Mouse (Mus musculus) embryonic stem cell, embryonic (primary cell): ENCODE measurements around the gene Nxpe3.

Experiments used
- CTCF ChIA-PET, 4 experiments: fragments of 300-600 bp in 2 of 4; fragments of 350-600 bp in 2 of 4; sonication (Branson Sonifier 250); formaldehyde crosslinking; loops; one replicate each; lab custom pipeline; 2022; ENCODE audit warnings: inconsistent platforms in 2 of 4; lab: Charles Lee
- POLR2A ChIA-PET, 4 experiments: fragments of 300-600 bp in 2 of 4; fragments of 350-600 bp in 2 of 4; sonication (Branson Sonifier 250); formaldehyde crosslinking; loops; one replicate each; lab custom pipeline; 2022; ENCODE audit warnings: antibody characterized with exemption in 4 of 4, inconsistent platforms in 1 of 4; lab: Charles Lee

Gene Nxpe3

DNA sequence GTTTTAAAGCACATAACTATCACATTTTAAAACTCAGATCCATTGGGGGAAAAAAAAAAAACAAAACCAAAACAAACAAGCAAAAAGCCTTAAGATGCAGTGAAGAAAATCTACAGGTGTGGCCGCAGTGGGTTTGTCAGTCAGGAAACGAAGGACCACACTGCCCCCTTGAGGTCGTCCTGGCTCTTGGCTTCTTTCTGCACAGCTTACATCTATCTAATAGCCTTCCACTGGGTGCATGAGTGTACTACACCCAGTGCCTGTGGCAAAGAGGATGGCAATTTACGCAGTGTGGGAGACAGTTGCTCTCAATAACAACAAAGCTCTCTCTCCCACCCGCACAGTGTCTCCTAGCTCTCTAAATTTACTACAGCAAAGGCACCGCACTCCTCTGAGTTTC, 36.6 kb downstream of the Nxpe3 start:
- ChIA-PET POLR2A (interaction anchor here in 1 of 4 experiments (0.9 kb wide), 1 partner anchor 72 kb away, joined by 3 read pairs; no protein-coding TSS in a partner anchor), CTCF (interaction anchor here (0.5 to 1.9 kb wide), 18 partner anchors 9 to 444 kb away, joined by 3 to 8 read pairs (median 4); partner anchors contain the start of gene Nfkbiz (in 2 of the 4))

DNA sequence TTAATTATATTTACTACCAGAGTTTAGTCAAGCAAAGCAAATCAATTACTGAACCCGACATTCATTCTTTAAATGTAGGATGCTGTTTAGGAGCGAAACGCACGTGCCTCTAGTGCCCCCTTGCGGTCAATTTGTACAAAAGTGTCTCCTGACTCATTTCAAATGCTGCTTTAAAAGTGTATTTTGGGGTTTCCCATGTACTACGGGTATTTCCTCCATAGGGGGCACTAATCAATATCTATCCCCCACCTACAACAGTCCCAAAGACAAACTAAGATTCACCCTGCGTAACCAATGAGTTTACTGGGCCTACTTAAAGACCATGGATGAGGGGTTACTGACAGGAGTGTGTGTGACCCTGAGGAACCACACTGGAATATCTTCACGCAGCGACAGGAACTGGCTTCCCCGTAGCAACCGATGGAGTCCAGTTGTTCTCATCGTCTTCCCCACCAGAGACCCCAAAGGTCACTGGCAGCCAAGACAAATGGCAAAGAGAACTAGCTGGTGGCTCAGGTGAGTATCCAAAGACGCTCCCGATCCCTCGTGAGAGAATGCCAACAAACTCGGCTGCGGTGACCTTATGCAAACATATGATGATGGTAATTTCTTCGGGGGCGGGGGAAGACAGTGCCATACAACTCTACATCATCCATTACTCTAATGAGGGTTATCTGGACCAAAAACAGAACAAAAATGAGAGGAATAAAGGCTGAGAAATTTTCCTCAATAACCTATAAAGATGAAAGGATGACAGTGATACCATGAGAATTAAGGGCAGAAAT, 42.0 kb downstream of the Nxpe3 start:
- POLR2A ChIA-PET, result no interaction called here
- CTCF ChIA-PET, result interaction anchor here in 1 of 4 experiments (0.6 to 1.3 kb wide), 3 partner anchors 21 to 376 kb away, joined by 3 read pairs; no protein-coding TSS in a partner anchor

DNA sequence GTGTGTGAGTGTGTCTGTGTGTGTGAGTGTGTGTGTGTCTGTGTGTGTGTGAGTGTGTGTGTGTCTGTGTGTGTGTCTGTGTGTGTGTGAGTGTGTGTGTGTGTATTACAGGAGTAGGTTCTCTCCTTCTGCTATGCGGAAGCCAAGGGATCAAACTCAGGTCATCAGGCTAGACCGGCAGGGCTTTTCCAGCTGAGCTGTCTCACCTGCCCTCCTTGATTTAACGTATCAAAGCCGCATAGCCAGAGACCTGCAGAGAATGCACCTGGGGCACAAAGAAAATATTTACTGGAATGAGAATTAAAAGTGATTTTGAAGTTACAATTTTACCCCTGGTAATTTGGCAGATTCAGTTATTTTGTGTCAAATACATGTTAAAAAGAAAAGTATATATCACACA, 42.6 kb downstream of the Nxpe3 start:
- CTCF ChIA-PET, result interaction anchor here in 1 of 4 experiments (1.3 kb wide), 1 partner anchor 22 kb away, joined by 3 read pairs; no protein-coding TSS in a partner anchor
- POLR2A ChIA-PET, result no interaction called here

DNA sequence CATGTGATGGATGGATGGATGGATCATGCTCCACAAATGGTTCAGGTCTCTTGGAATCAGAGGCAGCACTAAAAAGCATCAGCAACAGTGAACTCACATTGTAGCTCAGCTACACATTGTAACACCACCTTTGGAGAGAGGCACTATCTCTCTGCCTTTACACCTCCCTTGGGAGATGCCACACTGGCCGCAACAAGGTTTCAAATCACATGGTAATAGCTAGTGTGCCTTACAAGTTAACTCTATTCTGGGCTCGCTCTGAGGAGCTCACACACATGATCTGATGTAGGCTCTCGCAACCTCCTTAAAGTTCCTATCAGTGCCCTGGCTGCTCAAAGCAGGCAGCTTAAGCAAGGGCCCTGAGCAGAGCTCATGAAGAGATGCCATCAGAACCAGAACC, 44.6 kb downstream of the Nxpe3 start:
- CTCF ChIA-PET, result interaction anchor here in 3 of 4 experiments (0.7 to 2.8 kb wide), 3 partner anchors 13 kb away, joined by 4 to 13 read pairs (median 5); no protein-coding TSS in a partner anchor

DNA sequence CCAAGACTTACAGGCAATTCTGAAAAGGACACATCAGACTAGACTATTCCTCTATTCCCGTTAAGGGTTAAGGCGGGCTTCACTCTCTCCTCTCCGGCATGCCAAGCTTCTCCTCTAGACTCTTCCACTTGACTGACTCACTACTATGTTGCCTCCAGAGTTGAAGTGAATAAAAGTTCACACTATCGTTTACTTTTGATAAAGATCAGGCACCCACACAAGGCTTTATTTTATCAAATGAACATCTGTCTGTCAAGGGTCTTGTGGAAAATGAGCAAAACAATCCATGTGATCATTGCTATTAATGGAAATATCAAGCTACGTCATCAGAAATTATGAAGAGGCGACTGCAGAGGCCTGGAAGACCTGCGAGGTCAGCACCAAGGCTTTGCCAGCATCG, 47.4 kb downstream of the Nxpe3 start:
- ChIA-PET CTCF (interaction anchor here in 1 of 4 experiments (1.0 kb wide), 1 partner anchor 16 kb away, joined by 3 read pairs; no protein-coding TSS in a partner anchor), POLR2A (interaction anchor here in 1 of 4 experiments (0.7 kb wide), 1 partner anchor 9 kb away, joined by 3 read pairs; no protein-coding TSS in a partner anchor)

More for the DNA sequence above, 44.6 kb downstream of the Nxpe3 start:
- POLR2A ChIA-PET, result no interaction called here

DNA sequence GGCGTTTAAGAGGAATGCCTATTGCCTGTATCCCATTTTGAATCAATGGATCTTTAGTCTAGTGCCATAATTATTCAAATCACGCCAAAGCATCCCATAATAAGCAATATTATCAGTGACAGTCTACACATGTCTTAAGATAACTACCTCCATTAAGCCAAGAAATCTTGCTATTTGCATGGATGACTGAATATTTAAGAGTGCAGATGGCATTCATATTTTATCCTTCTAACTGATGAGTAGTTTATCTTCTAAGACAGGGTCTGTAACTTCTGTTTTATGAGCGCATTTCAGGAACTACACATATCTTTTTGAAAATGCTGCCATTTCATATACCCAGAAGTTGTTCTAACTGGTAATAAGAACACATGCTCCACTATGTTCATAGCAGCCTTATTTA, 50.2 kb downstream of the Nxpe3 start:
- CTCF ChIA-PET, result no interaction called here

DNA sequence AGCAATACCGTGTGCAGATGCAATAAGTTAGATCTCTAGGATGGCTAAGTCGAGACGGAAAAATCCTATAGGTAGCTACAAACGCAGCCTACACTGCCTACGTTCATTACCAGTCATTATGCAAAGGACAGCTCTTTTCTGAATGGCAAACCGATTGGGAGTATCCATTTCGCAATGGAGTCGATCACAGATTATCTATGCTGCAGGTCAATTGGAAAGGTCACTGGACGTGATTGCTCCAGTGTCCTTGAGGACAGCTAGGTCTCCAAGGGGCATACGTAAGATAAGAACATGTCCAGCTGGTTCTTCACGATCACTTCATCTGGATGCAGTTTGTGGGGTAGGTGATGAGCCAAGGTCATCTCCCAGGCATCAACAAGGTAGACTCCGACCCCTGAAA, 51.2 kb downstream of the Nxpe3 start:
- ChIA-PET CTCF (interaction anchor here in 1 of 4 experiments (1.2 kb wide), 1 partner anchor 23 kb away, joined by 3 read pairs; no protein-coding TSS in a partner anchor), POLR2A (interaction anchor here in 1 of 4 experiments (1.1 to 1.7 kb wide), 4 partner anchors 16 to 794 kb away, joined by 3 read pairs; partner anchors contain the start of gene Nxpe3)

More for the DNA sequence above, 50.2 kb downstream of the Nxpe3 start:
- POLR2A ChIA-PET, result interaction anchor here in 1 of 4 experiments (1.1 to 1.7 kb wide), 4 partner anchors 15 to 795 kb away, joined by 3 read pairs; partner anchors contain the start of gene Nxpe3

DNA sequence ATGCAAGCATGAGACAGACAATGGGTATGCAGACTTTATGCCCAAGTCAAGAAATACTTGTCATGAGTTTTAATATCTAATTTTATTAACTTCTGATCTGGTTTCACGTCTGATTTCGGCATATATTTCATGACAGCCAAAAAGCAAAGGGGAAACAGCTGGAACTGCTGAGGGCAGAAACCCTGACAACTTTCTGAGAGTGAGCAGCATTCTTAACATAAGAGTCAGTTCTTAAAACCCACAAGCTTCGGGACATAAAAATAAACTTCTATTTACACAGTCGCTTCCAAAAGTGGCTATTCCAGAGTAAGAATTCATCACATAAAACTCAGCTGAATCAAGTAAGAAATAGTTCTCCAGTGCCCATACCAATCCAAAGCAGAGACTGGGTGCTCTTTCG, 52.0 kb downstream of the Nxpe3 start:
- POLR2A ChIA-PET, result interaction anchor here in 1 of 4 experiments (0.6 kb wide), 1 partner anchor 90 kb away, joined by 3 read pairs; no protein-coding TSS in a partner anchor
- CTCF ChIA-PET, result interaction anchor here in 2 of 4 experiments (1.2 to 1.3 kb wide), 2 partner anchors 16 to 24 kb away, joined by 3 read pairs; no protein-coding TSS in a partner anchor

DNA sequence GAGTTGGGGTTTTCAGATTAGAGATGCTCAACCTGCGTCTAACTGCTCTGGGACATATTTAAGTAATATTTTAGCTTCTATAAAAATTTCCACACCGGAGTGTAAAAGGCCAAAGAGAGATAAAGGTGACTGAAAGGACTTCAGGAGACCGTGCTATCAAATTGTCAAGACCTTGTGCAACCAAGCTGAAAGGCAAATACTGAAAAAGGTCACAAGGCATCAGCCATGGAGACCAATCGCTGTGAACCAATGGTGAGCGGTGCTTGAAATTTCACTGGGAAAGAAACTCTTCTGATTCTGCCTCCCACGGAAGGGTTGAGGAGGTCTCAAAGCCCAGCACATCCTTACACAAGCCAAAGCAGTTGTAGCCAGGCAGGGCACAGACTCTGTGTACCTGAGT, 53.6 kb downstream of the Nxpe3 start:
- ChIA-PET CTCF (interaction anchor here in 1 of 4 experiments (0.8 kb wide), 1 partner anchor 65 kb away, joined by 3 read pairs; no protein-coding TSS in a partner anchor), POLR2A (no interaction called here)

DNA sequence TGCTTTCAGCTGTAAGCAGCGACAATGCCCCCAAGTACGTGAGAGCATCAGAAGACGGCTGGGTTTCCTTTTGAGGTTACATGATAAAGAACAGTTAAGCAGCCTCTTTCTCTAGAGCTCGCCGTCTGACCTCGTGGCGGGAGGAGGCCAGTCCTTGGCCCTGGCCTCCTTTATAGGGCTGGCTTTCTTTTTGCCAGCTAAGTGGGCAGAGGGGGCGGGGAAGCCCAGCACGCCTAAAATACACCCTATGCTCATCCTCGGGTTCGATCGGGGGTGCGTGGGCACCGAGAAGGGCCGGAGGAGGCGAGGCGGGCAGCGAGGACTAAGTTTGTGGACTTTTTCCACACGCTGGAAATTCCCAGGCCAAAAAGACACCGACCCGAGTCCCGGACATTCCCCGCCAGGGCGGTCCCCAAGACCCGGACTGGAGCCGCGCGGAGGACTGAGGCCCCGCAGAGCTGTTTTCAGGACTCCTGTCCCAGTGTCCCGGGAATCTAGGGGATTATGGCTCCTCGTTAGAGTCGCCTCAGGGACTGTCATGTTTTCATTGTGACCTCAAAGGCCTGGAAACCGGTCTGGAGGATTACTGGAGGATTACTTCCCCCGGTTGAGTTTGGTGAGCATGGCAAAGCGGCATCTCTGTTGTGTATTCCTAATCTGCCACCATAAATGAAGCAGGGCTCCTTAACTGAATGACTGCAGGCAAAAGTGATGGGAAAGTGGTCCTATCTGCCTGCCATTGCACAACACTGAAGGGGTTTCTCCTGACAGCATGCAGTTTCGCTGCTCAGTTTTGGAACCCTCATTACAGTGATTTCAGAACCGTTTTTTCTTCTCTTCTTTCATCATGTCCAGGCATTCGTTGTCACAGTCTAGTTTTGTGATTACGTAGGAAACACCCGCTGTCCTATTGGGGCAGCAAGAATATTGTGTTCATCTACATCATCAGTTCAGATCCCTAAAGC, 56.3 kb downstream of the Nxpe3 start, which contains the start of gene Nfkbiz:
Gene Nfkbiz, minus strand, starts transcription at position 390 of the 965 bp plus-strand sequence.
- ChIA-PET CTCF (interaction anchor here (0.6 to 1.4 kb wide), 7 partner anchors 19 to 362 kb away, joined by 3 to 5 read pairs (median 3); no protein-coding TSS in a partner anchor), POLR2A (interaction anchor here (0.5 to 2.8 kb wide), 12 partner anchors 14 to 1434 kb away, joined by 3 to 10 read pairs (median 4); no protein-coding TSS in a partner anchor)

DNA sequence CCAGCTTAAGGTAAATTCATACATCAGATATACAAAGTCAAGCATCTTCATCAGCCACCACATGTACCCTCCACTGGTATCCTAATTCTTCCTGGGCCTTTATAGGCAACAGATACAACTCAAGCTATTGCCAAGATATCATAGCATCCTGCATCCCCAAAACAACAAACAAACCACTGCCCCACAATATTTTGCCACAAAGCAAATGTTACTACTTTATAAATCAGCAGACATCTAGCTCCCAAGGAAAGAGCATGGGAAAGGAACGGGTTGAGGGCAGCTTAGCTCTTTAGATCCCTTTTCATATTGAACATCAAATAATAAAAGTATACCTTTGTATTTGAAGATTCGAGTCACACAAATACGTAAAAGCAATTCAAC, 57.0 kb downstream of the Nxpe3 start:
- POLR2A ChIA-PET, result interaction anchor here in 3 of 4 experiments (0.5 to 2.8 kb wide), 10 partner anchors 13 to 376 kb away, joined by 3 to 10 read pairs (median 4); no protein-coding TSS in a partner anchor
- CTCF ChIA-PET, result interaction anchor here (0.6 to 1.4 kb wide), 6 partner anchors 20 to 361 kb away, joined by 3 to 5 read pairs (median 3); no protein-coding TSS in a partner anchor

DNA sequence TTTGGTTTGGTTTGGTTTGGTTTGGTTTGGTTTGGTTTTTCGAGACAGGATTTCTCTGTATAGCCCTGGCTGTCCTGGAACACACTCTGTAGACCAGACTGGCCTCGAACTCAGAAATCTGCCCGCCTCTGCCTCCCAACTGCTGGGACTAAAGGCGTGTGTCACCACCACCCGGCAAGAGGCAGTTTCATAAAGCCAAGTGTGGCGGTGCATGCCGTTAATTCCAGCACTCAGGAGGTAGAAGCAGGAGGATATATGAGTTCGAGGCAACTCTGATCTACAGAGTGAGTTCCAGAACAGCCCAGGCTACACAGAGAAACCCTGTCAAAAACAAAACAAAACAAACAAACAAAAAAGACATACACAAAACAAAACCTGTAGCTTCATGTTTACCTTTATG, 57.4 kb downstream of the Nxpe3 start:
- ChIA-PET POLR2A (interaction anchor here in 3 of 4 experiments (0.5 to 2.8 kb wide), 9 partner anchors 13 to 375 kb away, joined by 3 to 10 read pairs (median 4); no protein-coding TSS in a partner anchor), CTCF (interaction anchor here in 2 of 4 experiments (0.7 to 1.4 kb wide), 3 partner anchors 21 to 361 kb away, joined by 3 to 5 read pairs (median 3); no protein-coding TSS in a partner anchor)

DNA sequence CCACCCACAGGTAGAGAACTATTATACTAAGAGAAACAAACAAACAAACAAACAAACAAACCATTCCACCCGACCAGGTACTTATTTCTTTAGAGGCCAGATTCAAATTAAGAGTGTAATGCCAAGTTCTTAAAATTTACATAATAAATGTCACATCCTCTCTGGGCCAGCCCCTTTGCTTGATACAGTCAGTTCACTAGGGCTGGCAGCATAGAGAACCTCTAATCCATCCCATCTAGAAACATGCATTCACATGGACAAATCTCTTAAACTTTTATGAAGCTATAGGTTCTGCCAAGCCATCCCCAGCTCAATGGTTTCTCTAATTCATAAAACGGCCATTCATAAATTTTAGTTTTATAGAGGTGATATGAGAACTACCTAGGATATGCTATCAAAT, 57.9 kb downstream of the Nxpe3 start:
- POLR2A ChIA-PET, result interaction anchor here in 2 of 4 experiments (1.0 to 2.8 kb wide), 2 partner anchors 22 to 23 kb away, joined by 3 to 10 read pairs; no protein-coding TSS in a partner anchor
- CTCF ChIA-PET, result interaction anchor here in 1 of 4 experiments (1.2 to 1.4 kb wide), 2 partner anchors 26 to 360 kb away, joined by 3 to 5 read pairs; no protein-coding TSS in a partner anchor

DNA sequence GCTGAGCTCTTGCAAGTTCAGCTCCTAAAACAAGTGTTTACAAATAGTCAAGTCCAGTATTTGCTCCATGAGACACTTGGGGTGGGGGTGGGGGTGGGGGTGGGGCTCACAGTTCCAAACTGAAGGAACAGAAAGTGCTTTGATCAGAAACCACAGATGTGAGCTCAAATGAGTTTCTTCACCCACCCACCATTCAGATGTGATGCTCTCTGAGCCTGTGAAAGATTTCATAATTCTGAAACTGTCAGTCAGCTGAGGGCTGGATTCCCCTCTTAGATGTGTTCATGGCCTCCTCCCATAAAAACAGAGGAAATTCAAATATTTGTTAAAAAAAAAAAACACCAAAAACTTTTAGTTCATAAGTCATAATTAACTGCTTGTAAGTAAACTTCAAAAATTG, 59.3 kb downstream of the Nxpe3 start:
- ChIA-PET POLR2A (interaction anchor here in 1 of 4 experiments (1.0 to 1.1 kb wide), 2 partner anchors 20 to 137 kb away, joined by 3 to 4 read pairs; no protein-coding TSS in a partner anchor), CTCF (interaction anchor here in 1 of 4 experiments (1.7 kb wide), 1 partner anchor 23 kb away, joined by 3 read pairs; no protein-coding TSS in a partner anchor)

DNA sequence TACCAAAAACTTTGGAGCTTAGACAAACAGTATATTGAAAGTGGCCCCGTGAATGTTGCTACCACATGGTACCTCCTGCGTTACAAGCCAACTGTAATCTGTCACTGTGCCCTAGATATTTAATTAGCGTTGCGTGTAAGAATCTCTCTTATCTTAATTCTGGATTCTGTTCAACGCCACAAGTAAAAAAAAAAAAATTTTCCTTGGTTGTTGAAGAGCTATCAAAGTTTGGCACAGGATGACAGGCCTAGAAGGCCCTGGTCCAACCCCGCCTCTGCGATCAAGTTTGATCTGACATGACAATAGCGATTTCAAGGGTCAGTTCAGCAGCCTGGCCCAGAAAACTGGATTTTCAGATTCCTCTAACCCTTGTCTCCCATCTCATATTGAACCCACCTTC, 62.5 kb downstream of the Nxpe3 start:
- ChIA-PET CTCF (interaction anchor here in 2 of 4 experiments (0.6 to 1.2 kb wide), 3 partner anchors 31 to 55 kb away, joined by 3 to 4 read pairs (median 4); no protein-coding TSS in a partner anchor), POLR2A (interaction anchor here in 1 of 4 experiments (0.8 kb wide), 1 partner anchor 9 kb away, joined by 3 read pairs; no protein-coding TSS in a partner anchor)

DNA sequence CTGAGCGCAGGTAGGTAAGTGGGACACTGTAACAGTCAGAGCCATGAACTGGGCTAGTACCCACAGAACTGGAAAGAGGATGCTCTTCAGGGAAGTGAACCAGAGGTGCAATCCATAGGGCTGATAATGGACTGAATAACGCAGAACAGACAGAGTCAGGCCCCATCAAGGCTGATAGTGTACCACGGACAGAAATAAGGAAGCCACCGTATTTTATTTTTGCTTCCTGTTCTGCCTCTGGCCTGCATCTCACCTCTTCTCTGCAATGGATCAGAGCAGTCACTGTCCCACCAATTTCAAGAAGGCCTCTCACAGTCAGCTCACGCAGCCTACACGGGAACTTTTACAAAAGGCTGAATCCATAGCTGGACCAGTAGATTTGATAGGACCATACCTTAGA, 63.0 kb downstream of the Nxpe3 start:
- POLR2A ChIA-PET, result interaction anchor here in 1 of 4 experiments (0.8 kb wide), 1 partner anchor 9 kb away, joined by 3 read pairs; no protein-coding TSS in a partner anchor
- CTCF ChIA-PET, result interaction anchor here in 1 of 4 experiments (1.0 to 1.2 kb wide), 2 partner anchors 32 to 56 kb away, joined by 3 to 4 read pairs; no protein-coding TSS in a partner anchor

DNA sequence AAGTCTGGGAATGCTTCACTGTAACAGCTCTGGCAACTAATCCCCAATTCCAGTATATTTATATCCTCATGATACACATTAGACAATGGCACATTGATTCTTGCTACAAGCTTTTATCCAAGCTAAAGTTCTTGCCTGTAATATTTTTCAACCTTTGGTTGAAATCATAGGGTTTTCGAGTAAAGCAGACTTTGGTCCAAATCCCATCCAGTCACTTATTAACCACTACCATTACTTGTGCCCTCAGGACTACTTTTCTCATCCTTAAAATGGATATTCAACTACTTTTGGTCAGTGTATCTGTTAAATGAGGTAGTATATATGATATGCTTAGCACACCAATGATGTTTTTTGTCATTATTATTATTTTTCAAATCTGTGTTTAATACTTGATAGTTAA, 63.6 kb downstream of the Nxpe3 start:
- CTCF ChIA-PET, result no interaction called here
- POLR2A ChIA-PET, result no interaction called here
